Mouse (Mus musculus) cortical plate, adult 2 months (tissue): ENCODE results near the gene Mvd. TPM values are rescaled to one million over a fixed set of nuclear protein-coding genes. Genes with fewer than 3 reads are reported as not detected.

ENCODE experiments used
- H3K27ac ChIP-seq: fragments of 200-500 bp; 2 replicates; pipeline ENCODE4 v1.5.1; 2012; ENCODE audit warnings: low read length, control low read depth, inconsistent platforms; ENCODE audit not compliant: insufficient read depth
- H3K4me1 ChIP-seq: fragments of 200-500 bp; 2 replicates; pipeline ENCODE4 v1.6.1; 2011; ENCODE audit warnings: low read length; ENCODE audit not compliant: control insufficient read depth, insufficient read depth
- H3K4me3 ChIP-seq: fragments of 200-500 bp; 2 replicates; pipeline ENCODE4 v1.5.1; 2011; ENCODE audit warnings: mild to moderate bottlenecking, low read length, control low read depth; ENCODE audit not compliant: insufficient read depth
- CTCF ChIP-seq: fragments of 200-500 bp; IDR thresholded peaks from 2 replicates; pipeline ENCODE4 v1.5.1; 2011; ENCODE audit warnings: mild to moderate bottlenecking, control low read depth, low read length; ENCODE audit not compliant: insufficient read depth; ENCODE audit errors: extremely low read depth
- POLR2A ChIP-seq: fragments of 200-500 bp; IDR thresholded peaks from 2 replicates; pipeline ENCODE4 v1.6.1; 2011; ENCODE audit warnings: mild to moderate bottlenecking, low read length, control low read depth; ENCODE audit not compliant: insufficient read depth; ENCODE audit errors: extremely low read depth
- polyA plus RNA-seq: library from polyadenylated mRNA; depleted of rRNA; stranded (reverse); fragments of >200 nt; gene quantifications from 2 replicates; pipeline ENCODE4 v1.2.3, GENCODE M21; 2012

Gene Mvd
- polyA plus RNA-seq, 1 experiment, result 42.7 TPM

- Histone ChIP-seq H3K27ac (no peak overlapping the region), H3K4me3 (no peak overlapping the region), H3K4me1 (no peaks in the 10 kb centered on the region)
- TF ChIP-seq POLR2A, result no peak
- TF ChIP-seq CTCF, result no peak
Observed at GRCm38 (mm10) chr8:122439336-122439735, 3.9 kb downstream of the Mvd start.

- Histone ChIP-seq H3K4me1 (no peaks in the 10 kb centered on the region), H3K4me3 (no peak overlapping the region), H3K27ac (no peak overlapping the region)
- TF ChIP-seq POLR2A (no peak), CTCF (no peak)
Observed at GRCm38 (mm10) chr8:122437708-122438331, 5.4 kb downstream of the Mvd start.

- no peaks in the 10 kb centered on the region for H3K4me1 ChIP-seq
- no peak for TF ChIP-seq POLR2A
- no peak for TF ChIP-seq CTCF
Observed at GRCm38 (mm10) chr8:122436586-122437125, 6.6 kb downstream of the Mvd start.

GRCm38 (mm10) chr8:122436146-122436545 is 7.1 kb downstream of the Mvd start:
- Histone ChIP-seq H3K4me1 (no peaks in the 10 kb centered on the region), H3K27ac (no peak overlapping the region), H3K4me3 (no peak overlapping the region)
- TF ChIP-seq POLR2A (no peak), CTCF (no peak)

More at GRCm38 (mm10) chr8:122436586-122437125, 6.6 kb downstream of the Mvd start:
- no peak overlapping the region for H3K27ac ChIP-seq
- H3K4me3 ChIP-seq, result no peak overlapping the region

- no peak overlapping the region for H3K4me3 ChIP-seq
- TF ChIP-seq CTCF (peak; percentile 24; the same call in 1 of the 2 replicates), POLR2A (no peak)
- H3K4me1 ChIP-seq, result no peaks in the 10 kb centered on the region
- H3K27ac ChIP-seq, result no peak overlapping the region
Observed at GRCm38 (mm10) chr8:122435375-122435774, 7.8 kb downstream of the Mvd start.

- H3K27ac ChIP-seq, result no peak overlapping the region
- TF ChIP-seq POLR2A (no peak), CTCF (no peak)
- H3K4me3 ChIP-seq, result no peak overlapping the region
- H3K4me1 ChIP-seq, result no peaks in the 10 kb centered on the region
Observed at GRCm38 (mm10) chr8:122433269-122433905, 9.8 kb downstream of the Mvd start.

- Histone ChIP-seq H3K27ac (0 out of 2 replicates have a peak within 1 kb of the TSS, but pooled peaks have one; percentile 33), H3K4me3 (peak within 1 kb of the TSS; percentile 24; the same call in 1 of the 2 replicates), H3K4me1 (no peaks in the 10 kb centered on the region)
- TF ChIP-seq POLR2A, result 0 out of 2 replicates have a peak, but pooled peaks have one; percentile 36
- no peak for TF ChIP-seq CTCF
Observed at GRCm38 (mm10) chr8:122432443-122433268, 10.6 kb downstream of the Mvd start, which contains the start of gene Cyba. Gene Cyba, minus strand, starts transcription at chr8:122432930.

GRCm38 (mm10) chr8:122431694-122432442 is 11.4 kb downstream of the Mvd start:
- Histone ChIP-seq H3K4me1 (no peaks in the 10 kb centered on the region), H3K27ac (no peak overlapping the region), H3K4me3 (peak overlapping the region; percentile 24; the same call in 1 of the 2 replicates)
- TF ChIP-seq CTCF (no peak), POLR2A (no peak)

GRCm38 (mm10) chr8:122430646-122431045 is 12.6 kb downstream of the Mvd start:
- no peak overlapping the region for H3K27ac ChIP-seq
- TF ChIP-seq CTCF (no peak), POLR2A (no peak)
- H3K4me1 ChIP-seq, result no peaks in the 10 kb centered on the region
- no peak overlapping the region for H3K4me3 ChIP-seq
